Mouse (Mus musculus) erythroblast, embryonic 14.5 days (primary cell): ENCODE data around the gene Rab40c.

Experiments
- GATA1 ChIP-seq: IDR thresholded peaks from 2 replicates; pipeline ENCODE4 v1.6.1; 2012; ENCODE audit warnings: low read length, inconsistent platforms, mixed read lengths
- TAL1 ChIP-seq: IDR thresholded peaks from 3 replicates; pipeline ENCODE4 v1.6.1; 2012; ENCODE audit warnings: low read length, inconsistent platforms, mixed read lengths

DNA sequence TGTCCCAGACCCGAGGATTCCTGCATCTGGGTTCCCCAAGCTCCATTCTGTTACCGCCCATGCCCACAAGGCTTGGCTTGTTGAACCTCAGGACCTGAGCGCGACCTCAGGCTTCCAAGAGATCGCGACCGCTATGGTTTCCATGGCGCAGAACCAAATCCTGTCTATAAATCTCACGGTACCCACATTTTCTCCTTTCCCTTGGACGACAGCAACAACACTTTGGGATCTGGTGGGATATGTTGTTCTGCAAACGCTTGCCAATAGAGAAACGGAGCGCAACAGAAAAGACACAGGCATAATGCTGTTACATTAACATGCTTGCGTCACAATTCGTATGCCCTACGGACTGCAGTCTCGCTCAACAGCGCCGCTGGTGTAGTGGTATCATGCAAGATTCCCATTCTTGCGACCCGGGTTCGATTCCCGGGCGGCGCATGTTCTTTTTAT lies 44.8 kb downstream of the Rab40c start, which contains the start of gene Mettl26:
- TF ChIP-seq TAL1 = no peak
- TF ChIP-seq GATA1 = no peak
